Mouse (Mus musculus): Measurements from ENCODE around the gene Gm10643. TPM values are rescaled to one million over a fixed set of nuclear protein-coding genes. Genes with fewer than 3 reads are reported as not detected.

The Gm10643 gene
- total RNA-seq, 1 experiment from 2014 or later: 2.4 TPM

DNA sequence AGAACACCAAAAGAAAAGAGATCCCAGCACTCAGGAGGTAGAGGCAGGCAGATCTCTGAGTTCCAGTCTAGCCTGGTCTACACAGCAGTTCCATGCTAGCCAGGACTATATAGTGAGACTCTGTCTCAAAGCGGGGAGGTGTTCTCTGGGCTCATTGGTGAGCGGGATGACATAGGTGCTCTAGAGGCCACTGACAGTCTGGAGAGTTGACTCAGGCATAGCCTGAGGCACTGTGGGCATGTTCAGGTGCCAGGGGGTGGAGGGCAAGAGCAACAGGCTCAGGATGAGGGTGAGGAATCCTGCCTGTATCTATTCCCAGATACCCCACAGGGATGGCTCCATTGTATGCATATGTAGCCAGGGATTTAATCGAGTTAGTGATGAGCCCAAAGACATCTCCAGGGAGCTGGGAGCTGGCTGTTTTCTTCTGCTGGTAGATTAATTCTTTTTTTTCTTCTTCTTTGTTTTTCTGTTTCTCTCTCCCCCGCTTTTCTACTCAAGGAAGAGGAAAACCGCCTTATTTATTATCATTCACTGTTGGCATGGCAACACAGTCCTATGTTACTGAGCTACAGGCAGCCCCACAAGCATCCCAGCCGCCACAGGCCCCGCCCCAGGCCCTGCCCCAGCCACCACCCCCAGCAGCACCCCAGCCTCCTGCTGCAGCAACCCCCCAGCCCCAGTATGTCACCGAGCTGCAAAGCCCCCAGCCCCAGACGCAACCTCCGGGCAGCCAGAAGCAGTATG, 8.5 kb upstream of the Gm10643 start:
- no peak for ATAC-seq (replicated peaks; ENCODE audit: insufficient number of reproducible peaks, low FRiP score, low TSS enrichment, poor library complexity, severe bottlenecking)

DNA sequence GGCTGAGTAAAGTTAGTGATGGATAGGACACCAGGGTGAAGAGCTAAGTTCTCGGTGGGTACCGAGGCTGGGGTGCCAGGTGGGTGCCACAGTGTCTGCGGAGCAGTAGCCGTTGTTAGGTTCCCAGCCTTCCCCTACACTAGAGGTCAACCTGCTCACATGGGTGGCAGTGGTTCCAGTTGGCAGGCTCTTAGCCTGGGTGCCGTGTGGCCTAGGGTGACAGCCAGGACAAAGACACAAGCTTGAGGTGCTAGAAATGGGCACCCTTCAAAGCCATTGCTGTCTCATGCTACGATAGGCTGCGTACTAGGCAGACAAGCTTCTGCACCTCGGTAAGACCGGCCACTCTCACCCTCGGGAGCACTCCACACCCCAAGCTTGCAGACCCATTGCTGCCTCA, 7.4 kb upstream of the Gm10643 start:
- no peak for ATAC-seq (replicated peaks; ENCODE audit: insufficient number of reproducible peaks, low FRiP score, low TSS enrichment, poor library complexity, severe bottlenecking)

DNA sequence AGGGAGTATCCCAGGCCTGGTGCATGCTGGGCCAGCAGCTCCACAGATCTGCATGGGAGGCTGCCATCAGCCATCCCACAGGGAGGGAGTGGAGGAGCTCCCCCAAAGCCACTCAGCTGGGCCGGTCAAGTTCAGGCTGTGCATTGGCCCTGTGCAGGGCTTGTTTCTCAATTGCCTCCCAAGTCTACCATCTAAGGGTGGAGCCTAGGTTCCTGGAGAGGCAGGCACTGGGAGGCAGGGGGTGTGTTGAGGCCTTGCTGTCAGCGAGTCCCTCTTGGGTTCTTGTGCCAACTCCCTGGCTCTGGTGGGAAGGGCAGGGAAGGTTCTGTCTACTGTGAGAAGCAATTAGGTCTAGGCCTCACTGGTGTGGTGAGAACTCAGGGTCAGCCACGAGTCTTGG, 7.0 kb upstream of the Gm10643 start:
- ATAC-seq (replicated peaks; ENCODE audit: insufficient number of reproducible peaks, low FRiP score, low TSS enrichment, poor library complexity, severe bottlenecking): no peak

DNA sequence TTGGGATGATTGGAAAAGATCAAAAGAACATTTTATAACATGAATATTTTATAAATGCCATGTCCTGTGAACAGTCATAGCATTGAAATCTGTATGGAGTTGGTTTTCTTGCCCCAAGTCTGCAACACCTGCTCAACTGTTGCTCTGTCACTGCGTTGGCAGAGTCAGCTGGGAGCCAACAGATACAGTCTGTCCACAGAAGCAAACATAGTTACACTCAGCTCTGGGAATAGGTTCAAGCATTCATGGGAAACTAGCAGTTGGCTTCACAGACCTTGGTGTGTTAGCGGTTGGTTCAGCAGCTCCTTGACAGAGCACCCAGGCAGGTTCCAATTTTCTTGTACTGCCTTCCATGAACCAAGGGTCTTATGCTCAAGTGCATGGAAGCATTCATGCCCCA, 5.7 kb upstream of the Gm10643 start:
- ATAC-seq (replicated peaks; ENCODE audit: insufficient number of reproducible peaks, low FRiP score, low TSS enrichment, poor library complexity, severe bottlenecking): no peak

DNA sequence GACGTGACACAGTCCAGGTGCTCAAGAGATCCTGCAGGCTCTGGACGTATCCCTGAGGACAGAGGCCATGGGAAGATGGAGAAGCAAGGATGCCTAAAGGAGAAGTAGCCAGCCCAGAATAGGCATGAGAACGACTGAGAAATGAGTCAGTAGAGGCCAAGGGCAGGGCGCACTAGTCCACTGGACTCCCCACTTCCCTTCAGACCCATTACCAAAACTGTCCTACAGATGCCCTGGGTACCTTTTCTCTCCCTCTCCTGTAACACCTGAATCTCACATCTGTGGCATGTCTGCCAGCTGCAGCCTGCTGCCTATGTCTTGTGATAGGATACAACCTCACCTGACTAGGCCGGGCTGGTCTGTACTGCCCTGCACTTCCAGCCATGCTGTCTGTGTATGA, 5.3 kb upstream of the Gm10643 start:
- ATAC-seq (replicated peaks; ENCODE audit: insufficient number of reproducible peaks, low FRiP score, low TSS enrichment, poor library complexity, severe bottlenecking): no peak

DNA sequence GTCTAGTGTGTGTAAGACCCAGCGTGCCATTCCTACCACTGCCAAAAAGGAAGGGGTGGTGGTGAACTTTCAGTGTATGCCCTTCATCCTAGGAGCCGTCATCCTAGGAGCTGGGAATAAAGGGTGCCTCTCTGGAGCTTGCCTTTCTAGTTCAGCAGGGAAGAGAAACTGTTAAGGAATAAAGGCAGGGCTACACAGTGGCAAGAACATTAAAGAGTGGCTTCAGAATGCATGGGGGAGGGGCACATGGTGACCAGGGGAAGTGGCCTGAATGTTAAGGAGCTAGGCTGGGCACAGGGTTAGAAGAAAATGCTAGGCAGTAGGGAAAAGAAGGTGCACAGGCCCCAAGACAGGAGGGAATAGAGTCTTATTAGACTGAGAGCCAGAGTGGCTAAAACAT, 4.8 kb upstream of the Gm10643 start:
- no peak for ATAC-seq (replicated peaks; ENCODE audit: insufficient number of reproducible peaks, low FRiP score, low TSS enrichment, poor library complexity, severe bottlenecking)

DNA sequence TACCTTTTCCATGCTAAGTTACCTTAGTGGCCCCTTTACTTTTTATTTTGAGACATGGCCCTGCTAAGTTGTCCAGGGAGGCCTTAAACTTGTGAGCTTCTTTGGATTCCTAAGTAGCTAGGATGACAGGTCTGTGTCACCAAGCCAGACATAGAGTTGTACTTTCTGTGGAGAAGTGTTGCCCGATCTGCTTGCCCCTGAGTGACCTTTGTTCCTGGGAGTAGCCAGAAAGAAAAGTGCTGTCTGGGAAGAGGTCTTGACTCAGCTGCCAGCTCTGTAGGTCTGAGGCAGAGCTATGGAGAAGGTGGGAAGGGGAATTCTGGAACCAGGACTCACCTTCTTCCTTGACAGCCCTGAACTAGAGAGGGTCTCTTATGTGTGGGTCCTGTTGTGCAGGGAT, 4.2 kb upstream of the Gm10643 start:
- no peak for ATAC-seq (replicated peaks; ENCODE audit: insufficient number of reproducible peaks, low FRiP score, low TSS enrichment, poor library complexity, severe bottlenecking)

DNA sequence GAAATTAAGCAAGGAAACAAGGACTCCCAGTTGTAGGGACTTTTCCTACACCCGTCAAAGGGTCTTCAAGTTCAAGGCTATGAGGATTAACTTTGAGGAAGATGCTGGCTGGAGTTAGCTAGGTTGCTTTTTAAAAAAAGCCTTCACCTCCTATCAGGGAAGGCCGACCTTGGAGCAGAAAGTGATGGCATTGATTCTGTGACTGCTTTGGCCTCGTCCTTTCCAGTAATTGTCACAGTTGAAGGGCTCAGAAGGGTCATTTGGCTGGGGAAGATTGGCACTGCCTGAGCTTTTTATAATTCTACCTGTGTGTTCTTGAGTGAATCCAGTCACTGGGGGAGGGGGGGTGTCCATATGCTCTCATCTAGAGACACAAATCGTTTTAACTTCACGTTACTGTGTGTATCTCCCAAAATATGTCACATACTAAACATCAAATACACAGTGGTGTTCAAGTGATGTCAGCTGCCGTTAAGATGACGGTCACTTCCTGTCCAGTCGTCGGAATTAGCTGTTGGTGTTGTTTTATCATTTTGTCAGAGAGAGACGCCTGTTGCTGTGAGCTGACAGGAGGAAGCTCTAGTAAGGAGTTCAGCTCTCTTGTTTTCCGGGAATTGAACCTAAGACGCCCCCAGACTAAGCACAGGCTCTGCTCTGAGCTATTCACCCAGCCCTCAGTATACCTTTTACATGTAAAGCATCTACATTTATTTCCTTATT, 3.5 kb upstream of the Gm10643 start:
- ATAC-seq (replicated peaks; ENCODE audit: insufficient number of reproducible peaks, low FRiP score, low TSS enrichment, poor library complexity, severe bottlenecking): no peak

DNA sequence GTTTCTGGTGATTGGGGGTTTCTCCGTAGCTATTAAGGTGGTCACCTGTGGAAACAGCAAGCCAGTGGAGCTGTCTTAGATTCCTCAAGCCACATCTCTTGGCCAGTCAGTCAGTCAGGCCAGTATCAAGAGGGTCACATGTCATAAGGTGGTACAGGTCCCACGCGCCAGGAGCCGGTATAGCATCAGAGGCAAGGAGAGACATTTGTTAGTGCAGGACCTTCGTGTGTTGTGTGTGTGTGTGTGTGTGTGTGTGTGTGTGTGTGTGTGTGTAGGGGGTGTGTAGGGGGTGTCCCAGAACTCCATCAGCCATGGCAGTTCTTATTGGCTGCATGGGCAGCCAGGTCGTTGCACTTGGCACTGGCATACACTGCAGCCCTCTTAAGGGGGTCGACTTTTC, 3.0 kb upstream of the Gm10643 start:
- ATAC-seq (replicated peaks; ENCODE audit: insufficient number of reproducible peaks, low FRiP score, low TSS enrichment, poor library complexity, severe bottlenecking): no peak

DNA sequence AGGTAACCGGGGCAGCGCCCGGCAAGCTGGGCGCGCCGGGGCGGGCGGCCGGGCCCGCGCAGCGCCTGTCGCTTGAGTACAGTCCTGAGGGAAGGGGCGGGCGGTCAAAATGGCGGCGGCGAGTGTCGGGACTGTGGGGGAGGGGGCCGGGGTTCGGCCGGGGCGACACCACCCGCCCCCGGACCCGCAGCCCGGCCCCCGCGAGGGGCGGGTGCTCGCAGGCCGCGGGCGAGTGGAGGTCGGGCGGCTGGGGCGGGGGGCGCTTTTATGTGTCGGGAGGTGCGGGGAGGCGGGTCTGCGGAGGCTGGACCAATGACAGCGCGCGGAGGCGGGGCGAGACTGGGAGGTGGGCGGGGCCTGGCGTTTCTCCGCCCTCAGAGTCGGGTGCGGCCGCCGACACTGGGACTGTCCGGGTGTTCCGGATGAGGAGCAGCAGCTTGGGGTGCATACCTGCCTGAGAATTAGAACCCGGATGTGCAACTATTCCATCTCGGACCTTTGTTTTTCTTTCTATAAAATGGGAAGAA, 2.2 kb upstream of the Gm10643 start:
- peak; percentile 42 for ATAC-seq (replicated peaks; ENCODE audit: insufficient number of reproducible peaks, low FRiP score, low TSS enrichment, poor library complexity, severe bottlenecking)

DNA sequence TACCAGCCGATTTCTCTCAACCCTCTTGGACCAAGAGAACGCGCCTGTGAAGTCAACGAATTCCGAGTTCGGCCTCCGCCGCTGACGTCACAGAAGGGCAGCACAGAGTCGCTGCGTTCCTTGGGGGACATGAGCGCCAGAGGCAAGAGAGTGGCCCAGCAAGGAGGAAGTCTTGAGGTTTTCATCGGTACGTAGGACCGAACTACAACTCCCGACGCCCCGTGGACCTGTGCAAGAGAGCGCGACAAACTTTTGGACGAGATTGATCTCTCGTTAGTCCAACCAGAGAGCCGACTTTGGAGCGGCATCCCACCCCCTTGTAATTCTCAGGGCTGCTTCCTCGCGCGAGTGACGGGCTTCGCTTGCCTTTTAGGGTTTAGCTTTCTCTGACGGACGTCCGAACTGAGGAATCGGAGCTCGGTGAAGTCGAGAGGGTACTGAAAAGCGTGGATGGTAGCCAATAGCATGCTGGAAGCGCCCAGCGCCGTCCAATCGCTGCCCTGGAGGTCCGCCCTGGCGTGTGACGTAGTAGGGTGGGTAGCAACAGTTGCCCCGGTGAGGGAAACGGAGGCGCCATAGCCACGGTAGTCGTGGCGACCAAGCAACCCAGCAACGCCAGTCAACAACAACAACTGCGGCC, 1.5 kb upstream of the Gm10643 start, which contains the start of gene Rfx1:
TSS of gene Rfx1 (plus strand) at position 544 of the 640 bp plus-strand sequence.
- ATAC-seq (replicated peaks; ENCODE audit: insufficient number of reproducible peaks, low FRiP score, low TSS enrichment, poor library complexity, severe bottlenecking): peak; percentile 90

DNA sequence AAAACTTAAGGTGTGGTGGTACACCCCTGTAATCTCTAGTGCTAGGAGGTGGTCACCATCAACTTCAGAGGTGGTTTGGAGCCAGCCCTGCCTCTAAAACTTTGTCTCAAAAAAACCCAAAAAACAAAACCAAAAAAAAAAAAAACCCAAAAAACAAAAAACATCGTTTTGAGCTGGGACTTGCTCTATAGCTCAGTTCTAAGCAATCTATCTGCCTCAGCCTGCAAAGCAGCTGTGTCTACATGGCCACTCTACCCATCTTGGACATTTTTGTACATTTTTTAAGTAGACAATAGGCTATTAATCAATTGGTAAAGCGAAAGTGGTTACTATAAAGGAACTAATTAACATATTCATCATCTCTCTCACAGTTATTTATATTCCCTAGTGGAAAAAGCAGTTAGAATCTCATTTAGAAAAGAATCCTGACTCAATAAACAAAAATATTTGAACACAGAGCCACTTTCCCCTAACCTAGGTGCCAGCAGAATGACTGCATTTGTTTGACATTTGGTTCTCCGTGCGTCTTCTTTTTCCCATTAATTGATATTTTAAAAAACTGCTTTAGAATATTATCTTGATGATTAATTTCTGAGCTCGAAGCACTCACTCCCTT, 628 bp upstream of the Gm10643 start:
- no peak for ATAC-seq (replicated peaks; ENCODE audit: insufficient number of reproducible peaks, low FRiP score, low TSS enrichment, poor library complexity, severe bottlenecking)

DNA sequence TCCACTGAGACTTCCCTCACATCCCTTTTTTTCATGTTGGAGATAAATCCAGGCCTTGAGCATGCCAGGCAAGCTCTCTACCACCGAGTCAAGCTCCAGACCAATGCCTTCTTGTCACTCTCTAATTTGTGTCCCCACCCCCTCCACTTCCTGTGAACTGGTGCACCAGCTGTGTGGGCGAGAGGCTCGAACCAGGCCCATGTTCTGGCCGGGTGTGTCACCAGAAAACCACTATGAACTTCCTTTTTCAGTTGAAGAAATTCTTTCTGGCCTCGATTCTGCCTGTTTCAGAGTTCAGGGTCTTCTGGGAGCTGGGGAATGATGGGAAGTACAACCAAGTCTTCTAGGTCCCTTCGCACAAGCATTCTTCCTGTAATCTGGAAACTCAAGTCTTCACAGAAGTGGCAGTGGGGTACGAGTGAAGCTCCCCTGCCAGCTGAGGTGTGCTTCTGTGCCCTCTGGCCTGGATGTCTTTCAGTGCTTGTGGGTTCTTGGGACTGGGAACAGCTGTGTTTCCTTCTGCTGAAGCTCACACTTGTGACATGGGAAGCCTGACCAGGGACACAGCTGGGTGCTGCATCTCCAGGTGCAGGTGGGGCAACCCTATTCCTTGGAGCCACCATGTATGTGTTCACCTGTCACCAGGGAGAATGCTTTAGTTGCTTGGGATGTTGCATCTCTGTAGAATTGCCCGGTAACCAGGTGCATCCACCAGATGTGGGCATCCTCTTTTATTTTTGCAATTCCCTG, 901 bp downstream of the Gm10643 start:
- no peak for ATAC-seq (replicated peaks; ENCODE audit: insufficient number of reproducible peaks, low FRiP score, low TSS enrichment, poor library complexity, severe bottlenecking)

DNA sequence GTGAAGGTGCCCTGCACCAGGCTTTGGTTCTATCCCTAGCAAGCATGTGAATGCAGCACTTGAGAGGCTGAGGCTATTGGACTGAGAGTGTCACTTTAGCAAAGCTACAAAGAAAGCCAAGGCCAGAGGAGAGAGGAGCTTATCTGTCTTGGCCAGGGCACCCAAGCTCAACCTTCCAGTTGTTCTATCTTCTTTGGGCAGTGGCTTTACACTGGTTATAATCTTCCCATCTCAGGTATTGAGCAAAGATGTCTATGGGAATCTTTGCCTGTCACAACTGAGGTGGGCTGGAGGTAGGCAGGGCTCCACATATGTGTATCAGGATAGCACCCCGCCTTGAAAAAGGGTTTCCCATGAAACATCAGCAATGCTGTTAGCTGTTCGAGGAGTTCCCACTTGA, 4.7 kb downstream of the Gm10643 start:
- ATAC-seq (replicated peaks; ENCODE audit: insufficient number of reproducible peaks, low FRiP score, low TSS enrichment, poor library complexity, severe bottlenecking): no peak

DNA sequence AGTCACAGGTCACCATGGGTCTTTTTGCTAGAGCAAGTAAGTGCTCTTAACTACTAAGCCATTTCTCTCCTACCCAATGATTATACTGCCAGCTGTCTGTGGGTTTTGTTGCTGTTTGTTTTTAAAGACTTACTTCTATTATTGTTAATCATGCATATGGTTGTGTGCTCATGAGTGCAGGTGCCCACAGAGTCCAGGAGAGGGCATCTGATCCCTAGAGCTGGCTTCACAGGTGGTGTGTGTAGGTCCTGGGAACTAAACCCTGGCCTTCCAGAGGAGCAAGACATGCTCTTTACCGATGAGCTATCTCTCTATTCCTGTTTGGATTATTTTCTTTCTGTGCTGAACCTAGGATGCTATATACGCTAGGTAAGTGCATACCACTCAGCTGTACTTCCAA, 5.7 kb downstream of the Gm10643 start:
- ATAC-seq (replicated peaks; ENCODE audit: insufficient number of reproducible peaks, low FRiP score, low TSS enrichment, poor library complexity, severe bottlenecking): no peak

DNA sequence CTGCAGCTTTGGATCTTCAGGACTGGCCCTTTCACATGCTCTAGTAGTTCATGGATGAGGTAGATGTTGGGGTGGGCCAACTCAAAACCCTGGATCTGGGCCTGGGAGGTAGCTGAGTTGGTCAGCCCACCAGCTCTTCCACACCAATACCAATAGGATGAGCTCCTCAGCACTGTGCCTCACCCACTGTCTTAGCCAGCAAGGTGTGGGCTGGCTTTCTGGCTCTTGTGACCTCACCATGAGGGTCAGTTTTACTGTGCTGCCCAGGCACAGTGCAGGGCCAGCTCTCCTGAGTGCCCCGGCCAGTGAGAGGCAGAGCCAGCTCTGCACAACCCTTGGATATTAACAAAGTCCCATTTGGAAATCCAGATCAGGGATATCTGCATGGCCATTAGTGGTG, 7.1 kb downstream of the Gm10643 start:
- no peak for ATAC-seq (replicated peaks; ENCODE audit: insufficient number of reproducible peaks, low FRiP score, low TSS enrichment, poor library complexity, severe bottlenecking)

DNA sequence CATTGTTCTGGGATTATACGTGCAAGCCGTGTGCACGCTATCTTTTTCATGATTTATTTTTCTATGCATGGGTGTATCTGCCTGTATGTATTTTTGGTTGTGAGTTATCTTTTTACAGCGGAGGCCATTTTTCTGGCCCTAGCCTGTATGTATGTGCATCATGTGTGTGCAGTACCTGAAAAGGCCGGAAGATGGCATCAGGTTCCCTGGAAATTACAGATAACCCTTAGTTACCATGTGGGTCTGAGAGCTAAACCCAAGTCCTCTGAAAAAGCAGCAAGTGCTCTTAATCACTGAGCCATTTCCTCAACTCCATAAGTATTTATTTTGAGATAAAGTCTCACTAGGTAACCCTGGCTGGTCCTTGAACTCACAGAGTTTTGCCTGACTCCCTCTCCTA, 11.7 kb downstream of the Gm10643 start:
- ATAC-seq (replicated peaks; ENCODE audit: insufficient number of reproducible peaks, low FRiP score, low TSS enrichment, poor library complexity, severe bottlenecking): no peak

DNA sequence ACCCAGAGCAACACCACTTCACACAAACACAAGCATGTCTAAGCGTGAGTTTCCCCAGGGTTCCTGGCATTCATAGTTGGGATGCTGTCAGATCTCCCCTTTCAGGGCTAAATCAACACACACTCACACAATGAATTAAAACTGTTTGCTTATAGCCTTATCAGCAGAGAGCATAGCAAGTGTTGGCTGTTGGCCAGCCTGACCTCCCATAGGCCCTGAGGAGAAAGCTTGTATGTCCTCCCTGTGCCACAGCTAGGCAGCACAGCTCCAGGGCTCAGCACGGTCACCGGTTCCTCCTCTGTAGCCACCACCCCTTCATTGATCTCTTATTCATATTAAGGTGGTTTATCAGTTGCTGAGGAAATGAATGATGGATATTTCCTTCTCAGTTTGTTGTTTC, 12.2 kb downstream of the Gm10643 start:
- ATAC-seq (replicated peaks; ENCODE audit: insufficient number of reproducible peaks, low FRiP score, low TSS enrichment, poor library complexity, severe bottlenecking): no peak

DNA sequence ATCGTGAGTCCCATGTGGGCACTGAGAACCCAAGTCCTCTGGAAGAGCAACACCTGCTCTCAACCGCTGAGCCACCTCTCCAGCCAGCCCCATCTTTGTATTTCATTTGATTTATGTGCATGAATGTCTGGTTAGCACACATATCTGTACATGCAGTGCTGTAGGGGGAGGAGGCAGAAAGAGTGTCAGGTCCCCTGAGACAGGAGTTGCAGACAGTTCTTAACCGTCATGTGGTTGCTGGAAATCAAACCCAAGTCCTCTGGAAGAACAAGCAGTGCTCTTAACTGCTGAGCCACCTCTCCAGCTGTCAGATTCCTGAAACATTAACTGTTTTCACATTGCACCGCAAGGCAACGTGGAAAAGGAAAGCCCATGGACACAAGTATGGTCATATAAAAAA, 16.8 kb downstream of the Gm10643 start:
- no peak for ATAC-seq (replicated peaks; ENCODE audit: insufficient number of reproducible peaks, low FRiP score, low TSS enrichment, poor library complexity, severe bottlenecking)
